Comparison of ENCODE assay signal across 30 mouse cellular contexts in the genomic region with DNA sequence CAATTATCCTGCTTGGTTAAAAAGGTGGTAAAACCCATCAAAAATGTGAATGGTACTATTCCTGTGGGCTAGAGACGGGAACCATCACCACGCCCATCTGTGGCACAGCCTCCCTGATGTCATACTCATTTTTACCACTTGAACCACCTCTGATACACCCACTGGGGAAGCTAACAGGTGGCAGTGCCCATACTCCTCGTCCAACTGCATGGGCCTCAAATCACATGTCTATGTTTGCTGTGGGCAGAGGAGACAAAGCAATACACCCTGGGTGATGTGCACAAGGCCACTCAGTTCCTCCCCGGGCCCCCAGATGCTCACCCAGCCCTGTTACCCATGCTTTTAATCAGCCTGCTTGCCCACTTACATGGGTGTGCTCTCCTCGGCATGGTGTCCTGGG.
"Had no signal": no experiment of that assay in that cellular context is flagged by ENCODE, and none has a peak within 500 bp of the region (broad histone marks: within the 10 kb centered on the region; RNA-seq: fewer than 3 reads in every experiment).

No protein-coding gene starts in this region.

- H3K4me2 ChIP-seq: heart, embryonic 11.5 days; heart, embryonic 12.5 days; heart, embryonic 13.5 days; heart, embryonic 15.5 days; hindbrain, embryonic 12.5 days; hindbrain, embryonic 13.5 days; hindbrain, embryonic 14.5 days; hindbrain, embryonic 15.5 days; intestine, embryonic 15.5 days; kidney, embryonic 15.5 days had no signal

- DNase-seq: heart, postnatal 10 days; heart, postnatal 14 days; heart, postnatal 36 days; heart, postnatal 4 days; kidney, adult 11 months; kidney, adult 18-20 months; kidney, adult 2 months; kidney, adult 8-10 months; kidney, adult 9 months; kidney, postnatal 10 days; kidney, postnatal 14 days; kidney, postnatal 25 days; kidney, postnatal 36 days; kidney, postnatal 4 days; layer of hippocampus, adult 9-11 months; layer of hippocampus, postnatal 36 days had no signal

- H3K4me3 ChIP-seq: heart, embryonic 10.5 days; heart, embryonic 12.5 days; heart, embryonic 13.5 days; heart, embryonic 15.5 days; hindbrain, embryonic 10.5 days; hindbrain, embryonic 12.5 days; hindbrain, embryonic 13.5 days; hindbrain, embryonic 15.5 days; intestine, embryonic 15.5 days; kidney, embryonic 15.5 days; layer of hippocampus, adult 2 months; left cerebral cortex, adult 2 months had no signal

- H3K27me3 ChIP-seq: heart, embryonic 12.5 days; heart, embryonic 13.5 days; heart, embryonic 15.5 days; hindbrain, embryonic 12.5 days; hindbrain, embryonic 13.5 days; hindbrain, embryonic 15.5 days; intestine, embryonic 15.5 days; kidney, embryonic 15.5 days had no signal
